Mouse (Mus musculus) forebrain, embryonic 15.5 days (tissue): ENCODE data around the gene Higd1a. TPM values are rescaled to one million over a fixed set of nuclear protein-coding genes. Genes with fewer than 3 reads are reported as not detected.

ENCODE experiments used
- ATAC-seq: fragments of 200-750 bp; cut with Nextera tagmentation; replicated peaks from 2 replicates; pipeline ENCODE4 v1.8.0; 2017; ENCODE audit warnings: mild to moderate bottlenecking, moderate TSS enrichment, moderate library complexity
- H3K27ac ChIP-seq: fragments of 300-500 bp; sonication (generic); replicated peaks from 2 replicates; pipeline ENCODE4 v1.5.1; 2015; ENCODE audit warnings: mild to moderate bottlenecking, inconsistent platforms
- H3K27me3 ChIP-seq: fragments of 300-500 bp; sonication (generic); 2 replicates; pipeline ENCODE4 v1.6.1; 2015; ENCODE audit warnings: inconsistent platforms
- H3K36me3 ChIP-seq: fragments of 300-500 bp; sonication (generic); 2 replicates; pipeline ENCODE4 v1.6.1; 2015; ENCODE audit warnings: mild to moderate bottlenecking, inconsistent platforms
- H3K4me1 ChIP-seq: fragments of 300-500 bp; sonication (generic); 2 replicates; pipeline ENCODE4 v1.6.1; 2015; ENCODE audit warnings: inconsistent platforms
- H3K4me2 ChIP-seq: fragments of 300-500 bp; sonication (generic); replicated peaks from 2 replicates; pipeline ENCODE4 v1.6.1; 2015; ENCODE audit warnings: mild to moderate bottlenecking, inconsistent platforms
- H3K4me3 ChIP-seq: fragments of 300-500 bp; sonication (generic); 2 replicates; pipeline ENCODE4 v1.5.1; 2015; ENCODE audit warnings: mild to moderate bottlenecking, inconsistent platforms
- H3K9ac ChIP-seq: fragments of 300-500 bp; sonication (generic); replicated peaks from 2 replicates; pipeline ENCODE4 v1.6.1; 2015; ENCODE audit warnings: mild to moderate bottlenecking, inconsistent platforms
- H3K9me3 ChIP-seq: fragments of 300-500 bp; sonication (generic); 2 replicates; pipeline ENCODE4 v1.6.1; 2016; ENCODE audit warnings: inconsistent platforms
- WGBS: fragments of 180-500 bp; shearing (Covaris S2); methylation state at CpG from one replicate; pipeline ENCODE4 v1.1.7; 2015; ENCODE audit warnings: mixed read lengths; 5-methylcytosine and 5-hydroxymethylcytosine counted together
- polyA plus RNA-seq: library from polyadenylated mRNA; unstranded; fragments of >200 nt; fragmentation: Nextera tagmentation; extraction: Ambion mirVana; gene quantifications from 2 replicates; pipeline ENCODE4 v1.2.1, GENCODE M21; 2015

Higd1a gene
- polyA plus RNA-seq, 1 experiment from 2014 or later, result 124 TPM

DNA sequence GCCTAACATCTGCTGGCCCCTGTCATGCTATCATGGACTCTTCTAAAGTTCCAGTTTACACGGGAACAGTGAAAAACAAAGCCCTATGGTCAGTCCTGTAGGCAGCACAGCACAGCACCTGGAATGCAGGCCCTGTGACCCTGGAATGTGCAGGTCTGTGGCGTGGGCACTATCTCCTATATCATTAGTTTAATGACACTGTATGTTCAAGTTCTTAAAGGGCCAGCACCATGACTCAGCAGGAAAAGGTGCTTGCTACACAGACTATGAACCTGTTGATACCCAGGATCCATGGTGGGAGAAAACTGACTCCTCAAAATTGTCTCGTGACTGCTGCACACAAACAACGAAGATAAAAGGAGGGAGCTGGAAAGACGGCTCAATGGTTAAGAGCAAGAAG lies 10.3 kb downstream of the Higd1a start:
- no peaks in the 10 kb centered on the region for H3K27me3 ChIP-seq
- no peak overlapping the region for H3K4me3 ChIP-seq
- no peak overlapping the region for H3K9ac ChIP-seq
- WGBS, result 82% methylated on average over 5 of the region's 5 CpGs
- no peak overlapping the region for H3K27ac ChIP-seq
- H3K36me3 ChIP-seq, result peaks cover 26% of the 10 kb centered on the region
- no peak overlapping the region for H3K4me2 ChIP-seq
- H3K4me1 ChIP-seq, result no peaks in the 10 kb centered on the region
- no peaks in the 10 kb centered on the region for H3K9me3 ChIP-seq
- ATAC-seq, result no peak

DNA sequence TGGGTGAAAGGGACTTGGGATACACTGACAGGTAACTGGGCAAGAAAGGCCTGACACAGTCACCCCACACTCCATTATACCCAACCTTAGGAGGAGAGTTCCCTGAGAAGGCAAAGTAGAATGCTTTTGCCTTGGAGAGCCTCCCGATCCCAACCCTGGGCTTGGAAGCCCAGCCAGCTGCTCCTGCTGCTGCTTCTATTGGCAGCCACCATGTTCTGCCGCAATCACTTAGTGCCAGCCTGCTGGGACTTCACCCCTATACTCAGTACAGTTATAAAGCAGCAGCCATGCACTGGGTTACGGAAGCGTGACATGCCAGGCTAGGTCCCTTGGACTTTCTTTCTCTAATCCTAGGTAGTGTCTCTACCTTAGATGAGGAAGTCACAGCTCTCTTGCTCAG lies 11.0 kb downstream of the Higd1a start:
- 88% methylated on average over 4 of the region's 4 CpGs for WGBS
- Histone ChIP-seq H3K4me1 (no peaks in the 10 kb centered on the region), H3K4me3 (no peak overlapping the region), H3K36me3 (peaks cover 26% of the 10 kb centered on the region), H3K4me2 (no peak overlapping the region), H3K9me3 (no peaks in the 10 kb centered on the region), H3K27ac (no peak overlapping the region), H3K27me3 (no peaks in the 10 kb centered on the region), H3K9ac (no peak overlapping the region)
- ATAC-seq, result no peak

DNA sequence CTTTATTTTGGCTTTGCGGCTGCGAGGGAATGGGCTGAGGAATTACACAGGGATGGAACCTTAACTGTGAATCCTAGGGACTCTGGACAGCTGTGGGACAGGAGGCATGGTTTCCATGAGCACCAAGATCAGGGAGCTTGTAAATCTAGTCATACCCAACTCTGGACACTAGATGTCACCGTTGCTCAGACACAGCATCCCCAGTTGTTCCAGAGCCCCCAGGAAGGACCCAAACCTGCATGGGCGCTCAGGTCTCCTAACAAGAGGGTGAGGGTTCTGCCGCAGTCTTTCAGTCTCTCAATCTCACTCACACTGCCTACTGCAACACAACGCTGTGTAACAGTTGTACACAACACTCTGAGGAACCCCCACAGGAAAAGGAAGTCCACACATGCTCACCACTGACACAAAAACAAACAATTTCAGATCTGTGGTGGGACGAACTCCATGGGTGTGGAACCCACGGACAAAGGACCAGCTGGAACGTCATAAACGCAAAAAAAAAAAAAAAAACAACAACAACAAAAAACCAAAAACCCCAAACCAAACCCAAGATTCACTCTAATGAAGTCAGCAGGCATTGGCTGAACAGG lies 11.5 kb downstream of the Higd1a start:
- ATAC-seq, result no peak
- Histone ChIP-seq H3K27me3 (no peaks in the 10 kb centered on the region), H3K36me3 (peaks cover 21% of the 10 kb centered on the region), H3K9me3 (no peaks in the 10 kb centered on the region), H3K9ac (no peak overlapping the region), H3K27ac (no peak overlapping the region), H3K4me2 (no peak overlapping the region), H3K4me1 (no peaks in the 10 kb centered on the region), H3K4me3 (no peak overlapping the region)
- WGBS, result 57% methylated on average over 10 of the region's 10 CpGs

- peaks cover 6% of the 10 kb centered on the region for H3K4me1 ChIP-seq
- H3K4me2 ChIP-seq, result no peak overlapping the region
- H3K9ac ChIP-seq, result no peak overlapping the region
- ATAC-seq, result no peak
- WGBS, result 95% methylated on average over 2 of the region's 2 CpGs
- H3K9me3 ChIP-seq, result no peaks in the 10 kb centered on the region
- no peak overlapping the region for H3K27ac ChIP-seq
- no peak overlapping the region for H3K4me3 ChIP-seq
- H3K36me3 ChIP-seq, result no peaks in the 10 kb centered on the region
- no peaks in the 10 kb centered on the region for H3K27me3 ChIP-seq
Measured at GRCm38 (mm10) chr9:121842914-121843313, 15.2 kb downstream of the Higd1a start.

GRCm38 (mm10) chr9:121839622-121839965 lies 18.6 kb downstream of the Higd1a start:
- Histone ChIP-seq H3K9ac (peak overlapping the region; percentile 22), H3K36me3 (no peaks in the 10 kb centered on the region), H3K4me2 (peak overlapping the region; percentile 72), H3K4me1 (peaks cover 6% of the 10 kb centered on the region), H3K27ac (no peak overlapping the region), H3K4me3 (peak overlapping the region; percentile 51), H3K27me3 (no peaks in the 10 kb centered on the region), H3K9me3 (no peaks in the 10 kb centered on the region)
- ATAC-seq, result peak; percentile 27; the same call in 1 of the 2 replicates
- WGBS, result 35% methylated on average over 7 of the region's 7 CpGs

GRCm38 (mm10) chr9:121838829-121839621 lies 19.1 kb downstream of the Higd1a start, which contains the start of gene Ccdc13:
TSS of gene Ccdc13 (minus strand) at chr9:121839461.
- WGBS, result 3% methylated on average over 61 of the region's 61 CpGs
- Histone ChIP-seq H3K4me1 (peaks cover 6% of the 10 kb centered on the region), H3K9me3 (no peaks in the 10 kb centered on the region), H3K27ac (no peak within 1 kb of the TSS), H3K4me2 (peak within 1 kb of the TSS; percentile 72), H3K4me3 (peak within 1 kb of the TSS; percentile 51), H3K9ac (peak within 1 kb of the TSS; percentile 22), H3K36me3 (no peaks in the 10 kb centered on the region), H3K27me3 (no peaks in the 10 kb centered on the region)
- ATAC-seq, result peak; percentile 95

GRCm38 (mm10) chr9:121838008-121838407 lies 20.2 kb downstream of the Higd1a start:
- Histone ChIP-seq H3K4me2 (no peak overlapping the region), H3K9me3 (no peaks in the 10 kb centered on the region), H3K27me3 (no peaks in the 10 kb centered on the region), H3K9ac (no peak overlapping the region), H3K4me3 (no peak overlapping the region), H3K27ac (no peak overlapping the region), H3K4me1 (peaks cover 6% of the 10 kb centered on the region), H3K36me3 (no peaks in the 10 kb centered on the region)
- ATAC-seq, result no peak
- WGBS, result 95% methylated on average over 6 of the region's 6 CpGs

DNA sequence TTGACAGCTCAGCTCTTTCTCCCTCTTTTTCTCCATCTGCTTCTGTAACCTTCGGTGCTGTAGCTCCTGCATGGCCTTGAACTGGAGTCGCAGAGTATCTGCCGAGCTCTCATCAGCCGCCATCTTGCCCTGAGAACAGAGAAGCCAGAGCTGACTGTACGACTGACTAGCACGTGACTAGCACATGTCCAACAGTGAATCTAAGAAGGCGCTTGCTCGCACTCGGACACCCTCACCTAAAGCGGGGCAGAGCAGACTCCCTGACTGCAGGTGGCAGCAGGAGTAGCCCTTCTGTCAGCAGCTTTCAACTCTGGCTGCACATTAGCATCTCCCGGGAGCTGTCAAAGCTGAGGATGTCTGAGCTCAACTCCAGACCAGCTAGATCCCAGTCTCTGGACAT lies 24.3 kb downstream of the Higd1a start:
- H3K27ac ChIP-seq, result no peak overlapping the region
- no peak for ATAC-seq

GRCm38 (mm10) chr9:121830956-121831293 lies 27.2 kb downstream of the Higd1a start:
- Histone ChIP-seq H3K27ac (no peak overlapping the region), H3K9me3 (no peaks in the 10 kb centered on the region), H3K27me3 (no peaks in the 10 kb centered on the region), H3K9ac (no peak overlapping the region), H3K4me1 (0 out of 2 replicates have a peak, but pooled peaks cover 5% of the 10 kb centered on the region), H3K4me2 (no peak overlapping the region), H3K4me3 (no peak overlapping the region), H3K36me3 (no peaks in the 10 kb centered on the region)
- ATAC-seq, result peak; percentile 33
- WGBS, result 32% methylated on average over 6 of the region's 6 CpGs

More for the DNA sequence above, 24.3 kb downstream of the Higd1a start:
- Histone ChIP-seq H3K9ac (no peak overlapping the region), H3K4me3 (no peak overlapping the region), H3K4me2 (no peak overlapping the region), H3K36me3 (no peaks in the 10 kb centered on the region), H3K27me3 (no peaks in the 10 kb centered on the region), H3K4me1 (peaks cover 9% of the 10 kb centered on the region), H3K9me3 (no peaks in the 10 kb centered on the region)
- 85% methylated on average over 11 of the region's 11 CpGs for WGBS

- Histone ChIP-seq H3K36me3 (no peaks in the 10 kb centered on the region), H3K27me3 (no peaks in the 10 kb centered on the region), H3K4me3 (no peak overlapping the region), H3K9ac (no peak overlapping the region), H3K27ac (no peak overlapping the region), H3K4me1 (0 out of 2 replicates have a peak, but pooled peaks cover 5% of the 10 kb centered on the region), H3K4me2 (no peak overlapping the region), H3K9me3 (no peaks in the 10 kb centered on the region)
- 83% methylated on average over 6 of the region's 6 CpGs for WGBS
- peak; percentile 51; the same call in 1 of the 2 replicates for ATAC-seq
Measured at GRCm38 (mm10) chr9:121830243-121830955, 27.8 kb downstream of the Higd1a start.

DNA sequence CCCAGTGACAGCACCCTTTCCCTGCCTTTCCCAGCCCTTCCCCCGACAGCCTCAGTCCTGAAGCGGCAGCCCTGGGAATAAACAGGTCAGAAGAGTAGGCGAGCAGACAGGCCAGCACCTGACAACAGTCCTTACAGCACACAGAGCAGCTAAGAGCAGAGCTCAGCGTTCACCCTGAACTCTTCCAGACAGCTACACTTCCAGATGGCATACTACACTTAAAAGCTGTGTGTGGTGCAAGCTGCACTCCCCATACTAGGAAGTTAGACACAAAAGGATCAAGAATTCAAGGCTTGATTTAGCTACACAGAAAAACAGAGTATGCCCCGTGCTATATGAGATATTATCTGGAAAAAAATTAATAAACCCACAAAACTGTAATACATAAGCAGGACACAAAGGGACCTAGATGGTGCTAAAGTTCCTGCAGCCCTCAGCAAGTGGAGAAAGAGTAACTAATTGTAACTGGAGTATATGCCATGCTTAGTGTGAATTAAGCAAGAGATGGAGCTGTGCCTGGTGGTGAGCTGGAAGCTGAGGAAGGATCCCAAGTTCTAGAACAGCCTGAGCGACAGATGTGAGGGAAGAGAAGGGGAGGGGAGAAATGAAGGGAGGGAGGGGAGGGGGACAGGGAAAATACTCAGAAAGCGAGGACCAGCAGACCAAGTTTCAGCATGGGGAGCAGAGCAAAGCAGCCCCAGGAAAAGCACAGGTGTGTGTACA lies 28.7 kb downstream of the Higd1a start:
- 74% methylated on average over 7 of the region's 7 CpGs for WGBS
- no peak for ATAC-seq
- no peak overlapping the region for H3K4me2 ChIP-seq

DNA sequence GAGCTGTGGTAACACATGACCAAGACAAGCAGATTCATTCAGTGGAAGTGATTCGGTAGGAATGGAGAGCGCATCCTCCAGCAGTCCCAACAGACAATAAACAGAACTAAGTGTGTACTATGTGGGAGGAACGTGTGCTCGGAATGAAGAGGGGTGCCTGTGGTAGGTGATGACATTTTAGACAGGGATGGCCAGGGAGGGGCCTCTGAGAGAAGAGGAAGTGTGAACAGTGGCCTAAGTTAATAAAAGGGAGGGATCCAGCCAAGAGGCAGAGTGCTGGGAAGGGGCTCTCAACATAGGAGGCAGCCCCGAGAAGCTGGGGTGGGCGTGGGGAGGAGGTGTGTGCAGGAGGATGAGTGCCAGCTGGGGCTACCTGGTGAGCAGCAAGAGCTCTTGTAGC lies 29.8 kb downstream of the Higd1a start:
- H3K36me3 ChIP-seq, result no peaks in the 10 kb centered on the region

More for the DNA sequence above, 28.7 kb downstream of the Higd1a start:
- H3K36me3 ChIP-seq, result no peaks in the 10 kb centered on the region
- no peaks in the 10 kb centered on the region for H3K27me3 ChIP-seq
- H3K9ac ChIP-seq, result no peak overlapping the region
- 0 out of 2 replicates have a peak, but pooled peaks cover 5% of the 10 kb centered on the region for H3K4me1 ChIP-seq
- H3K27ac ChIP-seq, result peak overlapping the region; percentile 27; the same call in 1 of the 2 replicates
- no peak overlapping the region for H3K4me3 ChIP-seq
- H3K9me3 ChIP-seq, result no peaks in the 10 kb centered on the region

More for the DNA sequence above, 29.8 kb downstream of the Higd1a start:
- no peak overlapping the region for H3K27ac ChIP-seq
- 82% methylated on average over 6 of the region's 6 CpGs for WGBS
- no peak overlapping the region for H3K9ac ChIP-seq
- H3K27me3 ChIP-seq, result no peaks in the 10 kb centered on the region
- peaks cover 13% of the 10 kb centered on the region for H3K4me1 ChIP-seq
- H3K9me3 ChIP-seq, result no peaks in the 10 kb centered on the region
- ATAC-seq, result no peak
- no peak overlapping the region for H3K4me3 ChIP-seq
- H3K4me2 ChIP-seq, result no peak overlapping the region
